Mouse (Mus musculus) kidney, postnatal 0 days (tissue): ENCODE measurements around the gene Agr3. TPM values are rescaled to one million over a fixed set of nuclear protein-coding genes. Genes with fewer than 3 reads are reported as not detected.
A peak's percentile ranks its signal among the peaks of the same experiment; 100 is the strongest.

Experiments used
- ATAC-seq: fragments of 200-750 bp; cut with Nextera tagmentation; replicated peaks from 2 replicates; pipeline ENCODE4 v1.8.0; 2017; ENCODE audit warnings: low read depth, moderate number of reproducible peaks, moderate TSS enrichment, moderate library complexity; ENCODE audit not compliant: low FRiP score
- DNase-seq: peaks from one replicate; pipeline ENCODE4 v3.0.0-alpha.2; 2016; ENCODE audit warnings: low spot score
- H3K27ac ChIP-seq: fragments of 300-500 bp; sonication (generic); 2 replicates; pipeline ENCODE4 v1.5.1; 2014; ENCODE audit warnings: mild to moderate bottlenecking
- H3K27me3 ChIP-seq: fragments of 300-500 bp; sonication (generic); 2 replicates; pipeline ENCODE4 v1.6.1; 2014; ENCODE audit warnings: low read length, mixed read lengths; ENCODE audit not compliant: insufficient read depth
- H3K36me3 ChIP-seq: fragments of 300-500 bp; sonication (generic); 2 replicates; pipeline ENCODE4 v1.6.1; 2014; ENCODE audit warnings: low read length, mixed read lengths; ENCODE audit not compliant: insufficient read depth
- H3K4me1 ChIP-seq: fragments of 300-500 bp; sonication (generic); replicated peaks from 2 replicates; pipeline ENCODE4 v1.6.1; 2014; ENCODE audit warnings: antibody characterized with exemption, low read length, mixed read lengths; ENCODE audit not compliant: insufficient read depth
- H3K4me2 ChIP-seq: fragments of 300-500 bp; sonication (generic); 2 replicates; pipeline ENCODE4 v1.6.1; 2014; ENCODE audit warnings: mild to moderate bottlenecking, low read length, moderate library complexity, mixed read lengths
- H3K4me3 ChIP-seq: fragments of 300-500 bp; sonication (generic); replicated peaks from 2 replicates; pipeline ENCODE4 v1.5.1; 2014; ENCODE audit warnings: low read depth, low read length
- H3K9ac ChIP-seq: fragments of 300-500 bp; sonication (generic); 2 replicates; pipeline ENCODE4 v1.6.1; 2014; ENCODE audit warnings: low read depth, low read length
- H3K9me3 ChIP-seq: fragments of 300-500 bp; sonication (generic); replicated peaks from 2 replicates; pipeline ENCODE4 v1.6.1; 2016; ENCODE audit warnings: low read length, inconsistent platforms, mixed read lengths
- CTCF ChIP-seq: IDR thresholded peaks from 2 replicates; pipeline ENCODE4 v1.5.1; 2016; ENCODE audit warnings: antibody characterized with exemption, low read depth, mild to moderate bottlenecking, moderate library complexity
- WGBS: fragments of 180-500 bp; shearing (Covaris S2); extraction: QIAGEN DNeasy Blood & Tissue Kit; methylation state at CpG from one replicate; pipeline ENCODE4 v1.1.7; 2014; 5-methylcytosine and 5-hydroxymethylcytosine counted together
- polyA plus RNA-seq: library from polyadenylated mRNA; unstranded; fragments of >200 nt; fragmentation: Nextera tagmentation; extraction: Ambion mirVana; gene quantifications from 2 replicates; pipeline ENCODE4 v1.2.1, GENCODE M21; 2015

Agr3 gene
- polyA plus RNA-seq, 1 experiment from 2014 or later = not detected

DNA sequence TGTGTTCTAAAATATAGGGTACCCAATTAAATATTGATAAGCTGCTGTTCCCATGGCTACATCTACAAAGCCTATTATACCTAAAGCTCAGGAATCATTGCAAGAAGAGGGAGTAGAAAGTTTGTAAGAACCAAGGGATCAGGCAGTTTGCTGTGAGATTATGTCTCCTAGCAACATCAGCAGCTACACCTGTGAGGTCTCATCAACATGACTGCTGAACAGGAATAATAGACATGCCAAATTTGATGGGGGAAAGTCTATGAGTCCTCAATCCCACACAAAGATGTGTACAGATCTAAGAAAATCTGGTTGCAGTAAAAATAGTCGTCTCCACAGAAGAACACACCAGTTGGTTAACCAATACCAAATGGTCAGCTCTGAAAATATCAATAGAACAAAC lies 26.3 kb downstream of the Agr3 start:
- Histone ChIP-seq H3K4me2 (no peak overlapping the region), H3K4me3 (no peak overlapping the region), H3K36me3 (no peaks in the 10 kb centered on the region), H3K4me1 (no peaks in the 10 kb centered on the region), H3K9me3 (no peaks in the 10 kb centered on the region), H3K27me3 (no peaks in the 10 kb centered on the region), H3K9ac (no peak overlapping the region), H3K27ac (no peak overlapping the region)
- TF ChIP-seq CTCF = no peak
- WGBS = 70% methylated on average over 1 of the region's 1 CpGs
- DNase-seq (no peak), ATAC-seq (no peak)

DNA sequence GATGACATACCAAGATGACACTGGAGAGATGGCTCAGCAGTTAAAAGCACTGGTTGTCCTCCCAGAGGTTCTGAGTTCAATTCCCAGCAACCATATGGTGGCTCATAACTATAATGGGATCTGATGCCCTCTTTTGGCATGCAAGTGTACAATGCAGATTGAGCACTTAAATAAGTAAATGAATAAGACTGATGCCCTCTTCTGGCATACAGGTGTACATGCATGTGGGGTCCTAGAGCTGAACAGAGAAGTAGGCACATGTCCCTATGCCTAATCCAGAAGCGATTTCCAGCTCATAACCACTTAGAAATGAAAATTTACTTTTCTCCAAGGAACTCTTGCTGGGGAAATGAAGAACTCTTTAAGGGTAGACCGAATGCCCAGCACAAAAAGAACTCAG lies 31.8 kb downstream of the Agr3 start:
- no peak overlapping the region for H3K4me3 ChIP-seq
- no peaks in the 10 kb centered on the region for H3K9me3 ChIP-seq
- WGBS = 86% methylated on average over 2 of the region's 2 CpGs
- no peaks in the 10 kb centered on the region for H3K27me3 ChIP-seq
- ATAC-seq (no peak), DNase-seq (no peak)
- no peak overlapping the region for H3K4me2 ChIP-seq
- H3K4me1 ChIP-seq = no peaks in the 10 kb centered on the region
- no peak overlapping the region for H3K9ac ChIP-seq
- peak; percentile 57; the same call in 1 of the 2 replicates for TF ChIP-seq CTCF
- no peak overlapping the region for H3K27ac ChIP-seq
- H3K36me3 ChIP-seq = no peaks in the 10 kb centered on the region

DNA sequence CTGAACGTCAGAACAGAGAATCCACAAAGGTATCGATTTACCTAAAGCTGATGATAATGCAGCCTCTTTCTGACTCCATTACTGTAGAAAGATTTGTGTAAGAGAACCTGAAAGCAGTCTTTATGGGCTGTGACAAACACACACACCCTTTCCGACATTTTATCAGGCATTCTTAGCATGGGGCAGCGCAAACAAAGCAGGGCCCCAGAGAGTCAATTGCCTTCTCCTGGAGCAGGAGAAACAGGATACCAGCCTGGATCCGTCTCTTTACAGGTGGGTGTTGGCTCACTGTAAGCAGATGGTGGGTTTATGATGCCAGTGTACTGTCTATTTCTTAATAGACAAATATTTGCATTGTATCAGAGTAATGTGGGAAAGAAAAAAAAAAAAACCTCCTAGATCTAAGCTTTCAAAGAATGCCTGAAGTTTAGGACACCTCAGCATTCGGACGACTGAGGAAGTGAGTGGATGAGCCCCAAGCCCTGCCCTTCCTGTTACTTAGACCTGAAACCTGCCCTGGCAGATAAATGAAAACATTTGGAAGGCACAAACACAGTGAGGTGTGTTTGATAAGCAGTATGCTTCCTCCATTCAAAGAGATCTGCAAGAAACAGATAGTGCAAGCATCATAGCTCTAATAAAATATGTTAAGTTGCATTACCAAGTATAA lies 40.8 kb downstream of the Agr3 start:
- no peak for DNase-seq
- no peak for ATAC-seq
- no peaks in the 10 kb centered on the region for H3K27me3 ChIP-seq

DNA sequence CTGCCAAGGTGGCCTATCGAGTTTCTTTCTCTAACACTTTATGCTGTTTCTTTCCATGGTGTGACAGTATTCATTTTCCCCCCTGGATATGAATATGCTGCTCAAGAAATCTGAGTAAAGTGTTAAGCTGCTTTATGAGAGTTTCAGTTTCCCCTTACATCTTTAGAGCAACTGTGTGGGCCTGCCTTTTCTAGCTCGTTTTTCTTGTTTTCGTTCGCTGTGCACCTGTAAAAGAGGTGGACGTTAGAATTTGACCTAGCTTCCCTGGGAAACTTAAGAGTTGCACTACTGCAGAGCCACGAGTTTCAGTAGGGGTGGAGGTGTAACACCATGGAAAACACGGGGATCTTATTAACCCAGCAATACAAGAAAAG lies 41.3 kb downstream of the Agr3 start:
- ATAC-seq = no peak
- no peak overlapping the region for H3K4me3 ChIP-seq
- H3K27ac ChIP-seq = no peak overlapping the region
- no peak overlapping the region for H3K4me2 ChIP-seq
- no peaks in the 10 kb centered on the region for H3K36me3 ChIP-seq
- no peaks in the 10 kb centered on the region for H3K4me1 ChIP-seq
- H3K27me3 ChIP-seq = no peaks in the 10 kb centered on the region
- 44% methylated on average over 7 of the region's 7 CpGs for WGBS
- TF ChIP-seq CTCF = no peak
- DNase-seq = no peak
- no peak overlapping the region for H3K9ac ChIP-seq
- no peaks in the 10 kb centered on the region for H3K9me3 ChIP-seq

More for the DNA sequence above, 40.8 kb downstream of the Agr3 start:
- Histone ChIP-seq H3K4me2 (no peak overlapping the region), H3K9ac (no peak overlapping the region), H3K36me3 (no peaks in the 10 kb centered on the region), H3K27ac (no peak overlapping the region), H3K9me3 (no peaks in the 10 kb centered on the region), H3K4me1 (no peaks in the 10 kb centered on the region), H3K4me3 (no peak overlapping the region)
- TF ChIP-seq CTCF = no peak
- 36% methylated on average over 7 of the region's 7 CpGs for WGBS

DNA sequence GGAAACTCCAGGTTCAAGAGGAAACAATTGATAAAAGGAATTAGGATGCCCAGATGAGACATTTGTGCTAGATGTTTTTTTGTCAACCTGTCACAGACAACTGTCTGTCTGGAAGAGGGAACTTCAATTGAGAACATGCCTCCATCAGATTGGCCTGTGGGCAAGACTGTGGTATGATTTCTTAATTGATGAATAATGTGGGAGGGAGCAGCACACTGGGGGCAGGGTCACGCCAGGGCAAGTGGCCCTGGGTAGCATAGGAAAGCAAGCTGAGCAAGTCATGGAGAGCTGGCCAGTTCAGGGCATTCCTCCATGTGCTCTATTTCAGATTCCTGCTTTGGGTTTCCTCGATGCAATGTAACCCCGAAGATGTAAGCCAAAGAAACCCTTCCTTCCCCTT lies 50.5 kb downstream of the Agr3 start:
- no peak for TF ChIP-seq CTCF
- Histone ChIP-seq H3K9ac (no peak overlapping the region), H3K27me3 (no peaks in the 10 kb centered on the region), H3K36me3 (no peaks in the 10 kb centered on the region), H3K4me3 (no peak overlapping the region), H3K4me2 (no peak overlapping the region), H3K27ac (no peak overlapping the region), H3K4me1 (no peaks in the 10 kb centered on the region), H3K9me3 (no peaks in the 10 kb centered on the region)
- WGBS = 86% methylated on average over 3 of the region's 3 CpGs
- no peak for DNase-seq
- ATAC-seq = no peak

DNA sequence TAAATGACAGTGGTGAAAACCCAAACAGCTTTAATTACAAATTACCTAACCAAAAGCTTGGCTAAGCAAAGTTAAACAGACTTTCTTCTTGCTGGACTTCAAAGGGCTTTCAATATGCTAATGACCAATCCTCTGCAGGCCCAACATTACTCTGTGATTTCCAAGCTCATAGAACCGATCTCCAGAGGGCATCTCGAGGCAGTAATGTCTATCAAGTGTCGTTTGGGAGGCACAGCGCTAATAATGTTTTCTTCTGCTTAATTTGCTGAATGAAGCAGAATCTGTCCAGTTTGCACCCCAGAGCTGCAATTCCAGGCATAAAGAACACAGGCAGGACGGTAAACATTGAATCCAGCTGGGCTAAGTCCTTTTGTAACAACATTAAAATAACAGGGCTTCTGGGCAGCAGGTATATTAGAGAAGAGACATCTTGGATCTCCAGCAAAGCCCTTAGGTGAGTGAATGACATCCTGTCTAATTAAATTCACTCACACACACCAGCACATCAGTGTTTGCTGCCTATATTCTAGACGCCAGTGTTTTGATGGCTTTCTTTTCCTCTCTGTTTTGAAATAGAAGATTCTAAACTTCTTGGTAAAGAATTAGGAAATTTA lies 52.3 kb downstream of the Agr3 start:
- no peak for ATAC-seq
- Histone ChIP-seq H3K27ac (no peak overlapping the region), H3K4me2 (no peak overlapping the region), H3K27me3 (no peaks in the 10 kb centered on the region), H3K9ac (no peak overlapping the region), H3K36me3 (no peaks in the 10 kb centered on the region), H3K4me1 (no peaks in the 10 kb centered on the region), H3K9me3 (no peaks in the 10 kb centered on the region), H3K4me3 (no peak overlapping the region)
- no peak for DNase-seq
- TF ChIP-seq CTCF = no peak
- WGBS = 32% methylated on average over 6 of the region's 6 CpGs

DNA sequence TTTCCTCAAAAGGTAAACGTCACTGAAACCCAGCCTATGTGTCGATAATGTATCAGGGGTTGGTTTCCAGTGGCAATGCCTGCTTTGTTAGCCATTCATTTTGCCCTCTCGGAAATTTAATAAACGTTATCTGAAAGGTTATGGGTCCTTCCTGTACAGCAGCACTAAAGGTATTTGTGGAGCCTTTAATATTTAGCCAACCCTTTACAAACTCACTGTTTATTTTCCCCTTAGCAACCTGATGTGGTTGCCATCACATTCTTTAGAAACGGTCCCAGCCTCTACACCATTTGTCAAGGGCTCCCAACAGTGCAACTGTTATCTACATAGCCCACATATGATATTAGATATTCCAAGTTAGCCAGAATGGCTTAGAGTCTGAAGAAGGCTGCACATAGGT lies 54.2 kb downstream of the Agr3 start:
- no peak overlapping the region for H3K4me3 ChIP-seq
- H3K27ac ChIP-seq = no peak overlapping the region
- H3K9ac ChIP-seq = no peak overlapping the region
- 78% methylated on average over 5 of the region's 5 CpGs for WGBS
- H3K9me3 ChIP-seq = no peaks in the 10 kb centered on the region
- no peak overlapping the region for H3K4me2 ChIP-seq
- H3K4me1 ChIP-seq = no peaks in the 10 kb centered on the region
- H3K36me3 ChIP-seq = no peaks in the 10 kb centered on the region
- DNase-seq (no peak), ATAC-seq (no peak)
- no peaks in the 10 kb centered on the region for H3K27me3 ChIP-seq
- TF ChIP-seq CTCF = no peak
